Mouse (Mus musculus): Measurements from ENCODE around the gene Skap1. TPM values are rescaled to one million over a fixed set of nuclear protein-coding genes. Genes with fewer than 3 reads are reported as not detected.

Skap1 gene
- polyA plus RNA-seq, 1 experiment from 2014 or later: 2.6 TPM

GRCm38 (mm10) chr11:96431871-96432270 lies 32.5 kb upstream of the Skap1 start:
- Histone ChIP-seq H3K36me3 (ENCODE audit: control insufficient read depth, insufficient read depth, low read length) (no peaks in the 10 kb centered on the region), H3K9me3 (ENCODE audit: control insufficient read depth, low read length) (no peaks in the 10 kb centered on the region), H3K4me2 (ENCODE audit: low read depth, low read length, severe bottlenecking) (no peak overlapping the region), H3K27ac (ENCODE audit: low read depth, low read length) (no peak overlapping the region), H3K27me3 (ENCODE audit: control insufficient read depth, insufficient read depth, low read length) (no peaks in the 10 kb centered on the region), H3K9ac (ENCODE audit: low read length) (no peak overlapping the region), H3K4me3 (ENCODE audit: low read depth, low read length) (no peak overlapping the region), H3K4me1 (replicated peaks; ENCODE audit: control insufficient read depth, insufficient read depth, low read length) (no peaks in the 10 kb centered on the region)
- no peak for ATAC-seq (replicated peaks; ENCODE audit: low FRiP score)
- no peak for DNase-seq (ENCODE audit: low spot score)
- 82% methylated on average over 9 of the region's 9 CpGs for WGBS

GRCm38 (mm10) chr11:96434888-96435287 lies 29.5 kb upstream of the Skap1 start:
- Histone ChIP-seq H3K4me3 (ENCODE audit: low read depth, low read length) (no peak overlapping the region), H3K27me3 (ENCODE audit: control insufficient read depth, insufficient read depth, low read length) (no peaks in the 10 kb centered on the region; the same call in 1 of the 2 replicates), H3K4me1 (replicated peaks; ENCODE audit: control insufficient read depth, insufficient read depth, low read length) (no peaks in the 10 kb centered on the region), H3K4me2 (ENCODE audit: low read depth, low read length, severe bottlenecking) (no peak overlapping the region), H3K36me3 (ENCODE audit: control insufficient read depth, insufficient read depth, low read length) (no peaks in the 10 kb centered on the region), H3K27ac (ENCODE audit: low read depth, low read length) (no peak overlapping the region), H3K9ac (ENCODE audit: low read length) (no peak overlapping the region), H3K9me3 (ENCODE audit: control insufficient read depth, low read length) (no peaks in the 10 kb centered on the region)
- ATAC-seq (replicated peaks; ENCODE audit: low FRiP score): no peak
- WGBS: 84% methylated on average over 6 of the region's 6 CpGs
- DNase-seq (ENCODE audit: low spot score): no peak

DNA sequence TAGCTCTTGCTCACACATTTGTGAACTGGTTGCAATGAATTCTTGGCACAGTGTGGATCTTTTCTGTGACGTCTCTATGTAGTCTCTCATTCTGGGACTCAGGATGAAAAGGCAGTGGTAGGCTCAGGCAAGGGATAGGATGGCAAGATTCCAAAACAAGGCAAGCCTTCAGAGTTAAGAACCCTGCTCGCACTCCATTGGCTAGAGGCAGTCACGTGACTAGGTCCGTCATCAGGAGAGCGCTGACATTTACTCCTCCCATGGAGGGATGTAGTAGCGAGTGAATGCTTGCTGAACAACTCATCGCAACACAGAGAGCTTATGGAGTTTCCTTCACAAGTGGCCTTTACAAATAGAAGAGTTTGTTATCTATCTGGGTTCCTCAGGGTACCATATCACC lies 27.9 kb upstream of the Skap1 start:
- DNase-seq (ENCODE audit: low spot score) (no peak), ATAC-seq (replicated peaks; ENCODE audit: low FRiP score) (no peak)
- Histone ChIP-seq H3K4me2 (ENCODE audit: low read depth, low read length, severe bottlenecking) (no peak overlapping the region), H3K9me3 (ENCODE audit: control insufficient read depth, low read length) (no peaks in the 10 kb centered on the region), H3K4me1 (replicated peaks; ENCODE audit: control insufficient read depth, insufficient read depth, low read length) (no peaks in the 10 kb centered on the region), H3K4me3 (ENCODE audit: low read depth, low read length) (no peak overlapping the region), H3K36me3 (ENCODE audit: control insufficient read depth, insufficient read depth, low read length) (no peaks in the 10 kb centered on the region), H3K27ac (ENCODE audit: low read depth, low read length) (no peak overlapping the region), H3K9ac (ENCODE audit: low read length) (no peak overlapping the region), H3K27me3 (ENCODE audit: control insufficient read depth, insufficient read depth, low read length) (no peaks in the 10 kb centered on the region; the same call in 1 of the 2 replicates)
- 49% methylated on average over 7 of the region's 7 CpGs for WGBS

GRCm38 (mm10) chr11:96438787-96439186 lies 25.6 kb upstream of the Skap1 start:
- no peak overlapping the region for H3K27ac ChIP-seq (ENCODE audit: low read depth, low read length)
- no peaks in the 10 kb centered on the region; the same call in 1 of the 2 replicates for H3K27me3 ChIP-seq (ENCODE audit: control insufficient read depth, insufficient read depth, low read length)
- H3K36me3 ChIP-seq (ENCODE audit: control insufficient read depth, insufficient read depth, low read length): no peaks in the 10 kb centered on the region
- WGBS: 5% methylated on average over 7 of the region's 7 CpGs
- H3K9me3 ChIP-seq (ENCODE audit: control insufficient read depth, low read length): no peaks in the 10 kb centered on the region
- ATAC-seq (replicated peaks; ENCODE audit: low FRiP score): no peak
- no peaks in the 10 kb centered on the region for H3K4me1 ChIP-seq (replicated peaks; ENCODE audit: control insufficient read depth, insufficient read depth, low read length)
- H3K9ac ChIP-seq (ENCODE audit: low read length): no peak overlapping the region
- DNase-seq (ENCODE audit: low spot score): peak; percentile 84
- H3K4me3 ChIP-seq (ENCODE audit: low read depth, low read length): no peak overlapping the region
- H3K4me2 ChIP-seq (ENCODE audit: low read depth, low read length, severe bottlenecking): no peak overlapping the region

DNA sequence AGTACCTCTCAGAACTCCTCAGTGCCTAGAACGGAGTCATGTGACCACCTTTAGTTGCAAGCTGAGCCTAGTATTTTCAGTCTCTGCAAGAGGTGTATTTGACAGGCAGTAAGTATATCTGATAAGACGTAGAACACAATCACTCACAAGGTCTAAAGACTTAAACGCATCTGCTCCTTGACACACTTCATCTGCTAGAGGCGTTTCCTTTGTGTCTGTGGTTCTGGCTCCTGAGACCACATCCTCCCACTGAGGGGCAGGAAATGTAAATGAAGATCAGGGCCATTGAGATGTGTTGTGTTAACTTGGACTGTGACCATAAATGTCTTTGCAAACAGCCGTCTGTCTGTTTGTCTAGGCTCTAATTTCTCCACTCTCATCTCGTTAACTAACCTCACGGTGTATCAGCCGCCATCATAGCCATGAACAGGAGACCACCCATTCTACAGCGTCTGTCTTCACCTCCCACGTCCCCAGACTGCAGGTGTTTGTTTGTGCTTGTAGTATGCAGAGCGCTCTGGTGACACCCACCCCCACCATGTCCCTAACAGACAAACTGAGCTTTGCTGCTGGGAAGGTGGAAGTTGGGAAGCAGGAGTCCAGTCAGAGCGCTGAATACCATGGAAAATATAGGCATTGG lies 22.7 kb upstream of the Skap1 start:
- ATAC-seq (replicated peaks; ENCODE audit: low FRiP score): no peak
- no peak overlapping the region for H3K4me2 ChIP-seq (ENCODE audit: low read depth, low read length, severe bottlenecking)
- no peak overlapping the region for H3K4me3 ChIP-seq (ENCODE audit: low read depth, low read length)
- 66% methylated on average over 12 of the region's 12 CpGs for WGBS
- H3K4me1 ChIP-seq (replicated peaks; ENCODE audit: control insufficient read depth, insufficient read depth, low read length): no peaks in the 10 kb centered on the region
- no peaks in the 10 kb centered on the region for H3K36me3 ChIP-seq (ENCODE audit: control insufficient read depth, insufficient read depth, low read length)
- no peaks in the 10 kb centered on the region; the same call in 1 of the 2 replicates for H3K27me3 ChIP-seq (ENCODE audit: control insufficient read depth, insufficient read depth, low read length)
- no peak overlapping the region for H3K9ac ChIP-seq (ENCODE audit: low read length)
- DNase-seq (ENCODE audit: low spot score): no peak
- H3K9me3 ChIP-seq (ENCODE audit: control insufficient read depth, low read length): no peaks in the 10 kb centered on the region
- H3K27ac ChIP-seq (ENCODE audit: low read depth, low read length): no peak overlapping the region

DNA sequence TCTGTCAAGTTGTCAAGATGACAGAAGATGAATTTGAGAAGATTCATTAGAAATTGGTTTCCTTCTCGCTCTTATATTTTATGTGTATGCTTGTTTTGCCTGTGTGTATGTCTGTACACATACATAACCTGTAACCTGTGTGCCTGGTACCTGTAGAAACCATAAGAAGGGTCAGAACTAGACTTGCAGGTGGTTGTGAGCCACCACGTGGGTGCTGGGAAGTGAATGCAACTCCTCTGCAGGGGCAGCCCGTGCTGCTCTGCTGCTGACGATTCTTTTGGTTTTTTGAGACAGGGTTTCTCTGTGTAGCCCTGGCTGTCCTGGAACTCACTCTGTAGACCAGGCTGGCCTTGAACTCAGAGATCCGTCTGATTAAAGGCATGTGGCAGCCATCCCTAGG lies 21.9 kb upstream of the Skap1 start:
- no peak for DNase-seq (ENCODE audit: low spot score)
- H3K4me2 ChIP-seq (ENCODE audit: low read depth, low read length, severe bottlenecking): no peak overlapping the region
- no peaks in the 10 kb centered on the region for H3K9me3 ChIP-seq (ENCODE audit: control insufficient read depth, low read length)
- H3K27ac ChIP-seq (ENCODE audit: low read depth, low read length): no peak overlapping the region
- no peaks in the 10 kb centered on the region; the same call in 1 of the 2 replicates for H3K27me3 ChIP-seq (ENCODE audit: control insufficient read depth, insufficient read depth, low read length)
- H3K9ac ChIP-seq (ENCODE audit: low read length): no peak overlapping the region
- 81% methylated on average over 5 of the region's 5 CpGs for WGBS
- no peak overlapping the region for H3K4me3 ChIP-seq (ENCODE audit: low read depth, low read length)
- ATAC-seq (replicated peaks; ENCODE audit: low FRiP score): no peak
- H3K36me3 ChIP-seq (ENCODE audit: control insufficient read depth, insufficient read depth, low read length): no peaks in the 10 kb centered on the region
- H3K4me1 ChIP-seq (replicated peaks; ENCODE audit: control insufficient read depth, insufficient read depth, low read length): no peaks in the 10 kb centered on the region

GRCm38 (mm10) chr11:96447931-96448330 lies 16.5 kb upstream of the Skap1 start:
- H3K9ac ChIP-seq (ENCODE audit: low read length): no peak overlapping the region
- 81% methylated on average over 24 of the region's 24 CpGs for WGBS
- no peak for ATAC-seq (replicated peaks; ENCODE audit: low FRiP score)
- no peak overlapping the region for H3K4me3 ChIP-seq (ENCODE audit: low read depth, low read length)
- DNase-seq (ENCODE audit: low spot score): no peak
- no peaks in the 10 kb centered on the region for H3K9me3 ChIP-seq (ENCODE audit: control insufficient read depth, low read length)
- H3K27me3 ChIP-seq (ENCODE audit: control insufficient read depth, insufficient read depth, low read length): no peaks in the 10 kb centered on the region
- no peaks in the 10 kb centered on the region for H3K4me1 ChIP-seq (replicated peaks; ENCODE audit: control insufficient read depth, insufficient read depth, low read length)
- H3K4me2 ChIP-seq (ENCODE audit: low read depth, low read length, severe bottlenecking): no peak overlapping the region
- no peaks in the 10 kb centered on the region for H3K36me3 ChIP-seq (ENCODE audit: control insufficient read depth, insufficient read depth, low read length)
- no peak overlapping the region for H3K27ac ChIP-seq (ENCODE audit: low read depth, low read length)

DNA sequence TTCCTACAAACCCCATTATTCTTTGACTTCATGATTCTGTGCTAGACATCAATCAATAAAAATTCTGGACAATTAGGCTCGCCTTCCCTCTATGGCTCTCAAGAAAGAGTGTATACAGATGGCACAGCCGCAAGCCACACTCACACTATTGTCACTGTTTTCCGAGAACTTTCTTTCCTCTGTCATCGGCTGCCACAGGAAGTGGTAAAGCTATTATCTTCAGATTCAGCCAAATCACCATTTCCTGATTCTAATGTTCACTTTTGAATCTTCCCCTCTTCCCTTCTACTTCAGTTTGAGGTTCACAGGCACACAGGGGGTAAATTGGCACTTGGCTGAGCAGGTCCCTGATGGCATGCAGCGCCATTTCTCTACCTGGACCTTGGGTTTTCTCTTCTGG lies 9.3 kb upstream of the Skap1 start:
- Histone ChIP-seq H3K4me3 (ENCODE audit: low read depth, low read length) (no peak overlapping the region), H3K27ac (ENCODE audit: low read depth, low read length) (no peak overlapping the region), H3K27me3 (ENCODE audit: control insufficient read depth, insufficient read depth, low read length) (no peaks in the 10 kb centered on the region), H3K4me2 (ENCODE audit: low read depth, low read length, severe bottlenecking) (no peak overlapping the region), H3K4me1 (replicated peaks; ENCODE audit: control insufficient read depth, insufficient read depth, low read length) (peaks cover 4% of the 10 kb centered on the region; the same call in 1 of the 2 replicates), H3K36me3 (ENCODE audit: control insufficient read depth, insufficient read depth, low read length) (no peaks in the 10 kb centered on the region), H3K9me3 (ENCODE audit: control insufficient read depth, low read length) (no peaks in the 10 kb centered on the region), H3K9ac (ENCODE audit: low read length) (no peak overlapping the region)
- 90% methylated on average over 5 of the region's 5 CpGs for WGBS
- ATAC-seq (replicated peaks; ENCODE audit: low FRiP score) (no peak), DNase-seq (ENCODE audit: low spot score) (no peak)

GRCm38 (mm10) chr11:96455699-96456326 lies 8.6 kb upstream of the Skap1 start:
- DNase-seq (ENCODE audit: low spot score) (no peak), ATAC-seq (replicated peaks; ENCODE audit: low FRiP score) (no peak)
- no peak overlapping the region for H3K27ac ChIP-seq (ENCODE audit: low read depth, low read length)
- WGBS: 93% methylated on average over 6 of the region's 6 CpGs
- no peak overlapping the region for H3K9ac ChIP-seq (ENCODE audit: low read length)
- no peak overlapping the region for H3K4me2 ChIP-seq (ENCODE audit: low read depth, low read length, severe bottlenecking)
- no peaks in the 10 kb centered on the region for H3K36me3 ChIP-seq (ENCODE audit: control insufficient read depth, insufficient read depth, low read length)
- no peak overlapping the region for H3K4me3 ChIP-seq (ENCODE audit: low read depth, low read length)
- H3K9me3 ChIP-seq (ENCODE audit: control insufficient read depth, low read length): no peaks in the 10 kb centered on the region
- peaks cover 4% of the 10 kb centered on the region; the same call in 1 of the 2 replicates for H3K4me1 ChIP-seq (replicated peaks; ENCODE audit: control insufficient read depth, insufficient read depth, low read length)
- H3K27me3 ChIP-seq (ENCODE audit: control insufficient read depth, insufficient read depth, low read length): no peaks in the 10 kb centered on the region
